Mouse (Mus musculus): ENCODE data around the gene Arrdc3.
"Not testable (repeated sequence)": the region's sequence is repeated elsewhere in the genome, so short reads cannot be mapped to it uniquely, and the experiment has no call there.

Arrdc3 gene

DNA sequence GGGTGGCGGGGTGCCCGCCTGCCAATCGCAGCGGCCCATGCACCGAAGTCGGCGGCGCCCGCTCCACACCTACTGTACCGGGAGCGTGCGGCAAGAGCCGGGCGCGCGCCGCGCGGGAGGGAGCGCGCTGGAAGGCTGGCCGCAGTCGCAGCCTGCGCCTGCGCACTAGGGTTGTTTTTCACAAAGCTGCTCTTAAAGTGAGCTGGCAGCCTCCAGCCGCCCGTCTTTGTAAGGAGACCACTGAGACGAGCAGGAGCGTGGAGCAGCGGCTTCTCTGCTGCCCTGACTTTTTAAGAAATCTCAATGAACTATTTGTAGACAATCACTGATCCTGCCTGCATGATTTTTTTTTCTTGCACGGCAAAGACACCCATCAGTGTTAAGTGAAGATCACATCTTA is at the start of gene Arrdc3:
Gene Arrdc3 (plus strand): TSS at position 195 of the 400 bp plus-strand sequence.
- DNase-seq, result peak; percentile 96 to 97

GRCm38 (mm10) chr13:80862215-80862614 is 21.0 kb upstream of the Arrdc3 start:
- peak; percentile 50 to 53 for DNase-seq

GRCm38 (mm10) chr13:80864195-80864594 is 19.0 kb upstream of the Arrdc3 start:
- no peak for DNase-seq

- DNase-seq, result no peak
Observed at GRCm38 (mm10) chr13:80875126-80875525, 8.1 kb upstream of the Arrdc3 start.

- no peak for DNase-seq
Observed at GRCm38 (mm10) chr13:80880756-80881155, 2.4 kb upstream of the Arrdc3 start.

DNA sequence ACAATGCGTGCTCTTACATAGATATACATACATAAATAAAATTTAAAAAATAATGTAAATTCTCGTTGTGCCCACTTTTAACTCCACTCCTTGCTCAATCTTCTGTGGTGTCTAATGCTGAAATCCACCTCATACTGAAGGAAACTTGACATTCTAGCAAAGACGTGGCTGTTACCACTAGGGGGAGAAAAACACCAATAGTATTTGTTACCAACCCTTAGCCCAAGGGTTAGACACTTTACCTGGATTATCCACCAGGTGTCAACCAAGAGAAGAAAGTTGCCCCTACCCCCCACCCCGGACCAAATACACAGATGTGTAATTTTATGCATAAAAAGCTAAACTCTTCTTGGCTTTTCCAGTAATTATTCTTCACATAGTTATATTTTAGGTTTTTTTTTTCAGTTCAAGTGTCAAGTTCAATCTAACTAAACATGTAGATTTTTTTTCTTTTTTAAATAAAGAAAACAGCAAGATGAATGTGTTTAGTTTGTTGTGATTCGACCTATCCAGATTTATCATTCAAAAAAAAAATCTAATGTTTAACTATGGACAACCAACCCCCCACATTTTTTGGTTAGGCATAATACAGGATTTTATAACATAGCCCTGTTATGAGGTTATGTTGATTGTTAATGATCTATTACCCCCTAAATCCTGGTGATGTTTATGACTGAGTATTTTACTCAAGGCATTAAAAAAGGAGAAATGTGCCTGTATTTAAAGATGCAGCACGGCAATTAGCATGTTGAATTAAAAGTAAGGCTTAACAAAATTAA is 1.3 kb upstream of the Arrdc3 start:
- peak in 1 of 2 experiments; percentile 76 for DNase-seq

DNA sequence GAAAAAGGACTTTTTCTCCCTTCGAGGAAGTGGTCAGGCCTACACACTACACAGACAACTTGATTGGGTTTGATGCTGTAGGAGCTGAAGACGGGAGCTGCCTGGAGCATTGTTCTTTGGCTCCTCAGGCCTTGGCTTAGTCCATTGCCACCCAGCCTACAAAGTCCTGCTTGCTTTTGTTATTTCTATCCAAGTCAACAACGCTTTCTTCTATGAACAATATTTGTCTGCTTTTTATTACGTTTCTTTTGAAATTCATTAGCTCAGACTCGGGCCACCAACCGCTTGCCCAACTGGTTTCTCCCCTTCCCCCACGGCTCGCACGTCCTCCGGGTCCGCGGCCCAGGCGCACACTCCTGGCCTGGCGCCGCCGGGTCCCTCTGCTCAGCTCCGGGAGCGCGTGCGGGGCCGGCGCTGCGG is 458 bp upstream of the Arrdc3 start:
- DNase-seq, result no peak

- DNase-seq, result no peak
Observed at GRCm38 (mm10) chr13:80883649-80884376, 629 bp downstream of the Arrdc3 start.

GRCm38 (mm10) chr13:80884377-80884983 is 1.3 kb downstream of the Arrdc3 start:
- peak; percentile 66 to 75 for DNase-seq

DNA sequence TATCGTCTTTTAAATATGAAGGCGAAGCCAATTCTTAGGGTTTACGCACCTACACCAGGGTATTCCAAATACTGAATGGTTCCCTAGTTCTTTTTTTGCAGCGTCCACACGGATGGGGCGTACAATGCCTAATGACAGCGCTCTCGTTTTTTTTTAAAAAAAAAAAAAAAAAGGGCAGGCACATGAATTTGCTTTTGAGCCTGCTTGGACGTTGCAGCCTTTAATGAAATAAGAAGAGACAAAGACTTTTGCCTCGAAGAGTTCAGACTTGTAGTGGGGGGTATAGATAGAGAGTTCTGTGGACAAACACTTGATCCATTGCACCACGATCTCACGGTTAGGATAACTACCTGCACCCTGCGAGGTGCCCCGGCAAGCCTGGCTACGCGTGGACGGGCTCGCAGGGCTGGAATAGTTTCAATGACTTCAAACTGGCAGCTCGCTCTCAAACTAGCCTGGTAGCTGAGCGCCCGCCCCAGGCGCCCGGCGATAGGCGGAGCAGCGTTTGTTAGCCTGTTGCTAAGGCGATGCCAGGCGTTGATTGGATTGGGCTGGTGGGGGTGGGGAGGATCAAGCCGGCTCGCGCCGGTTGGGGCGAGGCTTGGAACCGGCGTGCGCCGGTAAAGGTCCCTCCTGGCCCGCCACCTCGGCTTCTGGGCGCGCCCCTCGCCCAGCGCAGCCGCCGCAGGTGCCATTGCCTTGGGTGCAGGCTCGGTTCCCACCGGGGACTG is 2.1 kb downstream of the Arrdc3 start:
- peak; percentile 96 to 97 for DNase-seq

DNA sequence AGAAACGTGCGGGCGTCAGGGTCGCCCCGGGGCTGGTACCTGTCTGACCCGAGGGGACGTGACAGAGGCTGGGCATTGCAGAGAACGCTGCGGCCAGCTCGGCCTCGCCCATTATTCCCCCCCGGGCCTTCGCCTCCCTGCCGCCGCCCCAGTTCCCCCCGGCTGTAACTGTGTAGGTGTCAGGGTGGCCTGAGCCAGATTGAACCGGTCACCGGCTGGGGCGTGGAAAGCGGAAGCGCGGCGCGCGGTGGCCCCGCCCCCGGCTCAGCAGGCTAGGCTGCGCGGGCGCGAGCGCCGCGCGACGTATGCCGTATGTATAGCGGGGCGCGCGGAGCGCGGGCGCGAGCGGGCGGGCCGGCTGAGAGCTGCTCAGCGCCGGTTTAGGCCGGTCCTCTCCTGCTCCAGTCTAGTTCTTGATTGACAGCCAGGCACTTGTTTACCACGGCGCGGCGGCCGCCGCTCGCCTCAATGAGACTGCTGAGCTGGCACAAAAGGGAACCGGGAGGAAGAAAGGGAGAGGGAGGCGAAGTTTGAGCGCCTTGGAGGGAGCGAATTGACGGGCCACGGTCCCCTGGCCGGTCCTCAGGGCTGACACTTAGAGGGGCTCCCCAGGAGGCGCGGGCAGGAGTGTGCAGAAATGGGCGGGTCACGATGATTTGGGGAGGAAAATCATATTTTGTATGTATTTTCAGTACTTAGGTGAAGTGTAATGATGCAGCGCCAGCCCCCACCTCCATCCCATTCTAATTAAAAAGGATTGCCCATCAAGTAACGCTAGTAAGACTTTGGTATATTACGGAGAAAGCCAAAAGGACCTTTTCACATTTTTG is 2.9 kb downstream of the Arrdc3 start:
- DNase-seq, result peak; percentile 94

GRCm38 (mm10) chr13:80886664-80887210 is 3.6 kb downstream of the Arrdc3 start:
- DNase-seq, result no peak

GRCm38 (mm10) chr13:80887842-80888241 is 4.7 kb downstream of the Arrdc3 start:
- no peak for DNase-seq

GRCm38 (mm10) chr13:80894928-80895327 is 11.7 kb downstream of the Arrdc3 start:
- not testable (repeated sequence) for DNase-seq

GRCm38 (mm10) chr13:80897411-80897810 is 14.2 kb downstream of the Arrdc3 start:
- no peak for DNase-seq

DNA sequence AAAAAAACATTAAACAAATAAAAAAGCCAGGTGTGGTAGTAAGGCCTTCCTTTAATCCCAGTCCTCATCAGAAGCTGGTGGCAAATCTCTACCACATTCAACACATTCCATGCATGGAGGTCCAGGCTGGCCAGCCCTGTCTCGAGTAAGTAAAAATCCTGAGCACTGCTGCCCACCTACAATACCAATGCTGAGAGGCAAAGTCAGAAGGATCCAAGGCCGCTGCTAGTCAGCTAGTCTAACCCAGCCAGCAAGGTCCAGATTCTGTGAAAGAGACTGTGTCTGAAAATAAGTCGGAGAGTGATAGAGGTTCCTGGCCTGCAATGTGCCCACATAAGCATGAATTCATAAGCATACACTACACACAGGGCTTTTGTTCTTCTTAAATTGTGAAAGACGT is 14.9 kb downstream of the Arrdc3 start:
- no peak for DNase-seq

DNA sequence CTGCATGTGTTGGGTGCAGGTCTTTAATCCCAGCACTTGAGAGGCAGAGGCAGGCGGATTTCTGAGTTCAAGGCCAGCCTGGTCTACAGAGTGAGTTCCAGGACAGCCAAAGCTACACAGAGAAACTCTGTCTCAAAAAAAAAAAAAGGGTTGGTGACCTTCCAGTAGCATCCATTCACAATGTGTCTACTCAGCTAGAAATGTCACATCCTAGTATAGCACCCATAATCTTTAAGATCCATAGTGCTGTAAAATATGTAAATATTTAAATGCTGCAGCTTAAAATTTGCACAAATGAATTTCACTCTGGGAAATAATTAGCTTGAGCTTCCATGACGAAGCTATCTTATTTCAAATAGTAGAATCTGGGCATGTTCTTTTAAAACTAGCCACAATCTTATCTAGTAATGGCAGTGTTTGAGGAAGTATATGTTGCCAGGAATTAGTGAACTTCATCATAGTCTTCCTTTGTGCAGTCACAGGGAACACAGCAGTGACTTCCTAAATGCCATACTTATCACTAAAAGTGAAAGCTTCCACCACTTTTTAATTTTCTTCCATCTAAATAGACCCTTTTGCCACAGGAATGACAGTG is 16.3 kb downstream of the Arrdc3 start:
- DNase-seq, result no peak

GRCm38 (mm10) chr13:80901432-80901831 is 18.2 kb downstream of the Arrdc3 start:
- DNase-seq, result no peak

- no peak for DNase-seq
Observed at GRCm38 (mm10) chr13:80902796-80903195, 19.6 kb downstream of the Arrdc3 start.

- no peak for DNase-seq
Observed at GRCm38 (mm10) chr13:80913361-80913760, 30.2 kb downstream of the Arrdc3 start.

- no peak for DNase-seq
Observed at GRCm38 (mm10) chr13:80920939-80921338, 37.8 kb downstream of the Arrdc3 start.
